Mouse (Mus musculus): ENCODE measurements around the gene Riiad1.

- no peak for TF ChIP-seq CTCF (IDR thresholded peaks at IDR 0.05; ENCODE audit: low read depth)
- TF ChIP-seq EP300 (optimal IDR thresholded peaks at IDR 0.05): no peak
These were observed 23.1 kb downstream of the Riiad1 start for GRCm38 (mm10) chr3:94457055-94457454.

Measured in stomach, postnatal 0 days (tissue).